Mouse (Mus musculus) intestine, embryonic 14.5 days (tissue): ENCODE data around the gene Arrdc2. TPM values are rescaled to one million over a fixed set of nuclear protein-coding genes. Genes with fewer than 3 reads are reported as not detected.
"Not testable (repeated sequence)": the region's sequence is repeated elsewhere in the genome, so short reads cannot be mapped to it uniquely, and the experiment has no call there.

Source experiments
- ATAC-seq: fragments of 200-750 bp; cut with Nextera tagmentation; replicated peaks from 2 replicates; pipeline ENCODE4 v1.8.0; 2017; ENCODE audit warnings: low read depth, moderate number of reproducible peaks, moderate TSS enrichment, moderate library complexity; ENCODE audit not compliant: low FRiP score, low TSS enrichment
- DNase-seq: peaks from one replicate; pipeline ENCODE4 v3.0.0-alpha.2; 2018; ENCODE audit warnings: low spot score
- H3K27ac ChIP-seq: fragments of 300-500 bp; sonication (generic); 2 replicates; pipeline ENCODE4 v1.5.1; 2014; ENCODE audit warnings: low read depth, mild to moderate bottlenecking, control low read depth
- H3K27me3 ChIP-seq: fragments of 300-500 bp; sonication (generic); replicated peaks from 2 replicates; pipeline ENCODE4 v1.6.1; 2014; ENCODE audit warnings: low read length, control low read depth; ENCODE audit not compliant: control insufficient read depth, insufficient read depth
- H3K36me3 ChIP-seq: fragments of 300-500 bp; sonication (generic); 2 replicates; pipeline ENCODE4 v1.6.1; 2014; ENCODE audit warnings: low read length, control low read depth; ENCODE audit not compliant: control insufficient read depth, insufficient read depth
- H3K4me1 ChIP-seq: fragments of 300-500 bp; sonication (generic); replicated peaks from 2 replicates; pipeline ENCODE4 v1.6.1; 2014; ENCODE audit warnings: low read length, control low read depth, mixed read lengths; ENCODE audit not compliant: control insufficient read depth, insufficient read depth
- H3K4me2 ChIP-seq: fragments of 300-500 bp; sonication (generic); 2 replicates; pipeline ENCODE4 v1.6.1; 2014; ENCODE audit warnings: low read length
- H3K4me3 ChIP-seq: fragments of 300-500 bp; sonication (generic); 2 replicates; pipeline ENCODE4 v1.5.1; 2014; ENCODE audit warnings: low read depth, low read length, control low read depth, mixed read lengths
- H3K9ac ChIP-seq: fragments of 300-500 bp; sonication (generic); 2 replicates; pipeline ENCODE4 v1.6.1; 2014; ENCODE audit warnings: mild to moderate bottlenecking, low read length
- H3K9me3 ChIP-seq: fragments of 300-500 bp; sonication (generic); 2 replicates; pipeline ENCODE4 v1.6.1; 2016; ENCODE audit warnings: low read length, control low read depth; ENCODE audit not compliant: control insufficient read depth
- WGBS: fragments of 180-500 bp; shearing (Covaris S2); extraction: QIAGEN DNeasy Blood & Tissue Kit; methylation state at CpG from one replicate; pipeline ENCODE4 v1.1.7; 2014; 5-methylcytosine and 5-hydroxymethylcytosine counted together
- polyA plus RNA-seq: library from polyadenylated mRNA; unstranded; fragments of >200 nt; fragmentation: Nextera tagmentation; extraction: Ambion mirVana; gene quantifications from 2 replicates; pipeline ENCODE4 v1.2.1, GENCODE M21; 2014

Arrdc2 gene
- polyA plus RNA-seq, 1 experiment from 2014 or later = 7.9 TPM

DNA sequence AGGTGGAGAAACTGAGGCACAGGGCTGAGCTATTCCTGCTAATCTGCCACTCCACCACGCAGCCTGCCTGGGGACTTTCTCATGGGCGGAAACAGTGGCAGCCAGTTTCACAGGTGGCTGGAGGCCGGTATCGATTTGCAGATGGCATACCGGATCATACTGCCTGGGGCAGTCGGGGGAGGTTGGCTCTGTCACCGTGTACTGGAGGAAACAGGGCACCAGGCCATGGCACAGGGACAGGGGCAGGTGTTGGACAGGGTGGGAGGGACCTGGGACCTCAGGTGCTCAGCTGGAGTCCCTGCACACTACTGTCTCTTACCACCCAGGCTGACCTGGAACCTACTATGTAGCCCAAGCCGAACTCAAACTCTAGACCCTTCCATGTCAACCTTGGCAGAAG lies 13.7 kb downstream of the Arrdc2 start:
- no peaks in the 10 kb centered on the region for H3K36me3 ChIP-seq
- H3K4me1 ChIP-seq = no peaks in the 10 kb centered on the region
- H3K4me2 ChIP-seq = no peak overlapping the region
- DNase-seq (no peak), ATAC-seq (no peak)
- no peak overlapping the region for H3K4me3 ChIP-seq
- 0 out of 2 replicates have a peak, but pooled peaks cover 2% of the 10 kb centered on the region for H3K27me3 ChIP-seq
- 85% methylated on average over 8 of the region's 8 CpGs for WGBS
- H3K9ac ChIP-seq = no peak overlapping the region
- H3K27ac ChIP-seq = no peak overlapping the region
- H3K9me3 ChIP-seq = no peaks in the 10 kb centered on the region

DNA sequence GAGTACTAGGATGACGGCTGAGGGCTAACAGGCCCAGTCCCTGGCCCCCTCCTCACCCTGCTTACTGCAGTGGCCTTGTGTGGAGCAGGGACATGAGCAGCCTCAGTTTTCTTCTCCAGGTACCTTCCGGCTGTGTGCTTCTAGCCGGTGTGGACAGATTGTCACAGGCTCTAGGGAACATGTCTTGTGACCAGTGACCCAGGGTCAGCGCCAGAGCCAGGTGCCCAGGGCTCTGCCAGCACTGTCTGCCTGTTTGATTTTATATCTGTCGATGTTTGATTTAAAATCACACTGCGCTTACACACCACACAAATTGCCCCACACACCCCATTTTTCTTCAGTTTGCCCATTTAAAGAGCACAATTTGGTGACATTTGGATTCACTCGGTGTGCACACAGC lies 15.7 kb downstream of the Arrdc2 start:
- 82% methylated on average over 7 of the region's 7 CpGs for WGBS
- Histone ChIP-seq H3K27me3 (0 out of 2 replicates have a peak, but pooled peaks cover 6% of the 10 kb centered on the region), H3K4me2 (no peak overlapping the region), H3K9ac (no peak overlapping the region), H3K27ac (no peak overlapping the region), H3K36me3 (no peaks in the 10 kb centered on the region), H3K9me3 (no peaks in the 10 kb centered on the region), H3K4me1 (0 out of 2 replicates have a peak, but pooled peaks cover 4% of the 10 kb centered on the region), H3K4me3 (no peak overlapping the region)
- ATAC-seq (no peak), DNase-seq (no peak)

DNA sequence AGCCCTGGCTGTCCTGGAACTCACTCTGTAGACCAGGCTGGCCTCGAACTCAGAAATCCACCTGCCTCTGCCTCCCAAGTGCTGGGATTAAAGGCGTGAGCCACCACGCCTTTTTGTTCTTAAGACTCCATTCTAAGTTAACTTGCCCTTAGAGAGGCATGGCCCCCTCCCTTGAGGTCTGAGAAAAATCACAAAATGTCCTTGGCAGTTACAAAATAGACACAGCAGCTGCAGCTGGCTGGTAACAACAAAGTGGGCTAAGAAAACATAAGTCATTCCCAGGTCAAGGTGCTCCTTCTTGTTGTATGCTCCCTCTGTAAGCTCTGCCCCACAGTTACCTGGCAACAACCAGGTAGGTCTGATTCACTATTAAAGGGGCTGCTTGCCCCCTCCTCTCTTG lies 16.9 kb downstream of the Arrdc2 start:
- H3K27me3 ChIP-seq, H3K4me1 ChIP-seq, ATAC-seq, H3K4me3 ChIP-seq, H3K9me3 ChIP-seq, H3K27ac ChIP-seq, DNase-seq, H3K36me3 ChIP-seq, H3K4me2 ChIP-seq, H3K9ac ChIP-seq: not testable (repeated sequence)
- WGBS = 86% methylated on average over 3 of the region's 3 CpGs

DNA sequence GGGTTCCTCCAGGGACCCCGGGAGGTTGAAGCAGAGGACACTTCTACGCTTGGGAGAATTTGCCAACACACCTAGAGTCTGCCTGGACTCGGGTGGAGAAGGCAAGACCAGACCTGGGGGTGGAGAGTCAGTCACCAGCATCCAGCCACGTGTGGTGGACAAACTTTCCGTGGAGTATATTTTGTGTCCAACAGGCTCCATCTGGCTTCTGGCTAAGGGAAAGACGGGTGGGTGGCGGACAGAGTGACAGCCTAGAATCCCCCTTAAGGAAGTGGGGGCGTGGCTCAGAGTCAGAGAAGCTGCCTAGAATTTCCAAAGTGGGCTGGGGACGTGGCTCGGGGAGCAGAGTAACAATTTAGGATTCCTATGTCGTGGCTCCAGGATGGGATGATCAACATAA lies 17.5 kb downstream of the Arrdc2 start:
- 0 out of 2 replicates have a peak, but pooled peaks have one; percentile 19 for ATAC-seq
- no peak overlapping the region for H3K4me3 ChIP-seq
- H3K36me3 ChIP-seq = no peaks in the 10 kb centered on the region
- no peaks in the 10 kb centered on the region for H3K9me3 ChIP-seq
- H3K4me1 ChIP-seq = 0 out of 2 replicates have a peak, but pooled peaks cover 4% of the 10 kb centered on the region
- peaks cover 13% of the 10 kb centered on the region; the same call in 1 of the 2 replicates for H3K27me3 ChIP-seq
- no peak overlapping the region for H3K4me2 ChIP-seq
- H3K27ac ChIP-seq = no peak overlapping the region
- DNase-seq = no peak
- H3K9ac ChIP-seq = no peak overlapping the region
- WGBS = 46% methylated on average over 11 of the region's 11 CpGs

DNA sequence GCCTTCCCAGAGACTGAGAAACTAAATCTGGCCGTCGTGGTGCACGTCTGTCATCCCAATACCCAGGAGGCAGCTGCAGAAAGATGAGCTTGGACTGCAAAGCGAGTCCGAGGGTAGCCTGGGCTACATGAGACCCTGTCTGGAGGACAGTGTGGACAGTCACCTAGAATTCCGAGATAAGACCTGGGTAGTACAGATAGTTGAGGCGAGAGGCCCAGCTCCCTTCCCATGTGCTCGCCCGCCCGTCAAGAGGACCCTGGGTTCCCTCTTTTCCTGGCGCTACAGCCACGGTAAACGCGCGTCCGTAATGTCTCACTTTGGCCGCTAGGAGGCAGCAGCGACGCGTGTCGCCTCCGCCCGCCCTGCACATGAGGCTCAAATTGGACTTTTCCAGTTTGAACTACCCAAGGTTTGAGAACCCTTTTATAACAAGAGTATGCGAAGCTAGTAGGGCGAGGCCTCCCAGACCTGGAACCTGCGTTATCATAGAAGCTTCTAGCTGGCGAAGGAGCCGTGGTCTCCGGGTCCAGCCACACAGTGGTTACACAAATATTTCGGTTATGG lies 18.0 kb downstream of the Arrdc2 start:
- peaks cover 18% of the 10 kb centered on the region; the same call in 1 of the 2 replicates for H3K27me3 ChIP-seq
- no peaks in the 10 kb centered on the region for H3K9me3 ChIP-seq
- WGBS = 17% methylated on average over 30 of the region's 30 CpGs
- DNase-seq (peak; percentile 85), ATAC-seq (peak; percentile 10; the same call in 1 of the 2 replicates)
- no peak overlapping the region for H3K9ac ChIP-seq
- H3K36me3 ChIP-seq = no peaks in the 10 kb centered on the region
- no peak overlapping the region for H3K4me3 ChIP-seq
- H3K4me2 ChIP-seq = no peak overlapping the region
- 0 out of 2 replicates have a peak, but pooled peaks cover 4% of the 10 kb centered on the region for H3K4me1 ChIP-seq
- no peak overlapping the region for H3K27ac ChIP-seq

DNA sequence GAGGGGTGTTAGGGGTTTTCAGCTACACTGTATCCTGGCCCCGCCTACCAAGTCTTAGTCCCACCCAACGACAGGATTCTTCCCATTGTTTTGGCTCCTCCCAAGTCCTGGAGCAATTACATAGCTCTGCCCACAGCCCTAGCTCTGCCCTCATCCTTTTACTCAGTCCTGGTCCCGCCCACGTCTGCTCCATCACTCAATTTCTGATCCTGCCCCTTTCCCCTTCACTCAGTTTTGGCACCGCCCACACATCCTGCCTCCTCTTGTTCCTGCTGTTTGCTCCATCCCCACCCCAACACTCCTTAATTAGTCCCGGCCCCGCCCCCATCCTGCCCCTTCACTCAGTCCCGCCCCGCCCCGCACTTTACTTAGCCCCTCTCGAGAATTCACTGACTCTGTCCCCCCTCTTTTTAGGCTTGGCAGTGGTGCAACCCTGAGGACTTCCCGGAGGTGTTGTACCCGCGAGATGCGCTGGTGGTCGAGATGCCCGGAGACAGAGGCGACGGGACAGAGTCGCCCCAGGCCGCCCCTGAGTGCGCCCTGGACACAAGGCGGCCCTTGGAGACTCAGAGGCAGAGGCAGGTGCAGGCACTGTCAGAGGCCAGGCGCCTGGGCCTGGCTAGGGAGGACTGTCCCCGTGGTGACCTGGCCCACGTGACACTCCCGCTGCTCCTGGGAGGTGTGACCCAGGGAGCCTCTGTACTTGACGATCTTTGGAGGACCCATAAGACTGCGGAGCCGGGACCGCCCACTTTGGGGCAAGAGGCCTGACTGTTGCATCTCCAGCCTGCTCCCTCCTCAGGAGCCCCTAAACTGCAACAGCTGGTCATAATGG lies 19.2 kb downstream of the Arrdc2 start:
- 2% methylated on average over 31 of the region's 31 CpGs for WGBS
- Histone ChIP-seq H3K9ac (no peak overlapping the region), H3K9me3 (no peaks in the 10 kb centered on the region), H3K4me2 (peak overlapping the region; percentile 22; the same call in 1 of the 2 replicates), H3K36me3 (no peaks in the 10 kb centered on the region), H3K27ac (no peak overlapping the region), H3K4me1 (0 out of 2 replicates have a peak, but pooled peaks cover 4% of the 10 kb centered on the region), H3K4me3 (no peak overlapping the region), H3K27me3 (peaks cover 27% of the 10 kb centered on the region)
- ATAC-seq (peak; percentile 73), DNase-seq (peak; percentile 65)

DNA sequence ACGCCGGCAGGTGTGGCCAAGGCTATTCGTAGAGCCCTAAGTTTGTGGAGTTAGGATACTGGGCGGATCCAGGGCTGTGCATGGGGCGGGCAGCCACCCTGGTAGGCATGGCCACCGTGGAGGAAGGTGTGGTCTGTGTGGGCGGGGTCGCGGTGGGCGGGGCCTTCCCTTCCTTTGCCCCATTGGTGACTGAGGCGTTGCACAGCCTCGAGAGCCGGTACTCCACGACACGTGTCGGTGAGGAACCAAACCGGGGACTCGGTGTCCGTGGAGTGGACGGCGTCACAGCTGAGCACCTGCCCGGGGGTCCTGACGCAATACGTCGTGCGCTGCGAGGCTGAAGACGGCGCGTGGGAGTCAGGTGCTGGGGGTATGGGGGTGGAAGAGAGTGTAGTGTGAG lies 22.8 kb downstream of the Arrdc2 start:
- DNase-seq (peak; percentile 66), ATAC-seq (peak; percentile 29; the same call in 1 of the 2 replicates)
- Histone ChIP-seq H3K4me3 (no peak overlapping the region), H3K27ac (no peak overlapping the region), H3K27me3 (peaks cover 32% of the 10 kb centered on the region), H3K9ac (no peak overlapping the region), H3K36me3 (no peaks in the 10 kb centered on the region), H3K4me2 (peak overlapping the region; percentile 36), H3K9me3 (no peaks in the 10 kb centered on the region), H3K4me1 (0 out of 2 replicates have a peak, but pooled peaks cover 4% of the 10 kb centered on the region)
- 10% methylated on average over 30 of the region's 30 CpGs for WGBS

DNA sequence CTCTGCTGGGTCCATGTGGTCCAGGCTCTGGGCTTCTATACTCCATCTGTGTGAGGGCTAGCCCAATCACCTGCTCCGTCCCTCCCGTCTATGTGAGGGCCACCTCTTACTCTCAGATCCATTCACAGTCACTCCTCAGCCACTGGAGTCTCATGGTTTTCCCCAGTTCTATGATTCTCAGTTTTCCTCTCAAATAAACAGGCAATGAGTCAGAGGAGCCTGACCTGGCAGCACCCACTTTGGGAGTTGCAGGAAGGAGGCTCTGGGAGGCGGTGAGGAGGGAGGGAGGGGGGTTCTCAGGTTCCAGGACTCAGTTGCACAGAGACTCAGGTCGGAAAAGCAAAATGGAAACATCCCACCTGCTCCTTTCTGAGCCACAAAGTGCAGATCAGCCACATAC lies 26.6 kb downstream of the Arrdc2 start:
- Histone ChIP-seq H3K9me3 (no peaks in the 10 kb centered on the region), H3K27me3 (peaks cover 26% of the 10 kb centered on the region), H3K36me3 (no peaks in the 10 kb centered on the region), H3K4me3 (no peak overlapping the region), H3K9ac (no peak overlapping the region), H3K27ac (no peak overlapping the region), H3K4me2 (no peak overlapping the region), H3K4me1 (no peaks in the 10 kb centered on the region)
- DNase-seq (no peak), ATAC-seq (no peak)
- WGBS = 43% methylated on average over 4 of the region's 4 CpGs
